Mouse (Mus musculus) c-Kit-positive CD71-negative TER-119-negative erythroid progenitor cells, embryonic 14.5 days (primary cell): ENCODE data around the gene Rrn3.
"Not testable (repeated sequence)": the region's sequence is repeated elsewhere in the genome, so short reads cannot be mapped to it uniquely, and the experiment has no call there.

Source experiments
- DNase-seq: peaks from one replicate; pipeline ENCODE4 v3.0.0-alpha.2; 2013; ENCODE audit warnings: low read depth

The Rrn3 gene

GRCm38 (mm10) chr16:13785932-13786331, 5.4 kb downstream of the Rrn3 start:
- no peak for DNase-seq

GRCm38 (mm10) chr16:13793441-13793840, 12.9 kb downstream of the Rrn3 start:
- not testable (repeated sequence) for DNase-seq

- no peak for DNase-seq
Observed at GRCm38 (mm10) chr16:13796746-13797175, 16.3 kb downstream of the Rrn3 start.

GRCm38 (mm10) chr16:13801231-13801630, 20.7 kb downstream of the Rrn3 start:
- DNase-seq = no peak

- DNase-seq = no peak
Observed at GRCm38 (mm10) chr16:13804666-13805065, 24.2 kb downstream of the Rrn3 start.

- no peak for DNase-seq
Observed at GRCm38 (mm10) chr16:13807616-13808015, 27.1 kb downstream of the Rrn3 start.

- DNase-seq = no peak
Observed at GRCm38 (mm10) chr16:13808410-13808809, 27.9 kb downstream of the Rrn3 start.

- no peak for DNase-seq
Observed at GRCm38 (mm10) chr16:13812152-13812551, 31.6 kb downstream of the Rrn3 start.

GRCm38 (mm10) chr16:13813200-13813599, 32.7 kb downstream of the Rrn3 start:
- DNase-seq = no peak

- peak; percentile 79 for DNase-seq
Observed at GRCm38 (mm10) chr16:13818560-13819393, 38.3 kb downstream of the Rrn3 start, which contains the start of gene Ntan1. Gene Ntan1, plus strand, starts transcription at chr16:13818845.

- no peak for DNase-seq
Observed at GRCm38 (mm10) chr16:13819394-13819743, 38.9 kb downstream of the Rrn3 start.

- DNase-seq = peak; percentile 10
Observed at GRCm38 (mm10) chr16:13819806-13820500, 39.4 kb downstream of the Rrn3 start.

- no peak for DNase-seq
Observed at GRCm38 (mm10) chr16:13820771-13821170, 40.3 kb downstream of the Rrn3 start.

- DNase-seq = no peak
Observed at GRCm38 (mm10) chr16:13825781-13826490, 45.4 kb downstream of the Rrn3 start.

- DNase-seq = no peak
Observed at GRCm38 (mm10) chr16:13826511-13826910, 46.0 kb downstream of the Rrn3 start.

GRCm38 (mm10) chr16:13830444-13830843, 49.9 kb downstream of the Rrn3 start:
- DNase-seq = no peak

GRCm38 (mm10) chr16:13831606-13832005, 51.1 kb downstream of the Rrn3 start:
- no peak for DNase-seq

GRCm38 (mm10) chr16:13834382-13834781, 53.9 kb downstream of the Rrn3 start:
- no peak for DNase-seq

GRCm38 (mm10) chr16:13840056-13840455, 59.5 kb downstream of the Rrn3 start:
- DNase-seq = no peak

GRCm38 (mm10) chr16:13840956-13841355, 60.4 kb downstream of the Rrn3 start:
- no peak for DNase-seq

- DNase-seq = no peak
Observed at GRCm38 (mm10) chr16:13845031-13845430, 64.5 kb downstream of the Rrn3 start.

- DNase-seq = no peak
Observed at GRCm38 (mm10) chr16:13846675-13847074, 66.2 kb downstream of the Rrn3 start.

- no peak for DNase-seq
Observed at GRCm38 (mm10) chr16:13848310-13848709, 67.8 kb downstream of the Rrn3 start.
